Mouse (Mus musculus) cerebellum, adult 2 months (tissue): ENCODE data around the gene Adh1. TPM values are rescaled to one million over a fixed set of nuclear protein-coding genes. Genes with fewer than 3 reads are reported as not detected.

ENCODE experiments used
- DNase-seq, 2 experiments: peaks; one replicate each; pipeline ENCODE4 v3.0.0; 2021
- H3K27ac ChIP-seq: fragments of 200-500 bp; 2 replicates; pipeline ENCODE4 v1.5.1; 2012; ENCODE audit warnings: low read length, control low read depth, inconsistent platforms; ENCODE audit not compliant: insufficient read depth
- H3K27me3 ChIP-seq: fragments of 200-500 bp; 2 replicates; pipeline ENCODE4 v1.6.1; 2012; ENCODE audit warnings: inconsistent platforms, mild to moderate bottlenecking, low read length, moderate library complexity; ENCODE audit not compliant: control insufficient read depth, insufficient read depth
- H3K4me1 ChIP-seq: fragments of 200-500 bp; 2 replicates; pipeline ENCODE4 v1.6.1; 2011; ENCODE audit warnings: low read length; ENCODE audit not compliant: control insufficient read depth, insufficient read depth
- H3K4me3 ChIP-seq: fragments of 200-500 bp; replicated peaks from 2 replicates; pipeline ENCODE3; 2011; ENCODE audit warnings: mild to moderate bottlenecking, low read depth, low read length, control low read depth; ENCODE audit not compliant: insufficient read depth
- CTCF ChIP-seq: fragments of 200-500 bp; IDR thresholded peaks from 2 replicates; pipeline ENCODE4 v1.5.1; 2011; ENCODE audit warnings: low read depth, mild to moderate bottlenecking, control low read depth, low read length, moderate library complexity, borderline replicate concordance; ENCODE audit not compliant: insufficient read depth
- POLR2A ChIP-seq: fragments of 200-500 bp; IDR thresholded peaks from 2 replicates; pipeline ENCODE4 v1.6.1; 2011; ENCODE audit warnings: low read length, control low read depth, borderline replicate concordance; ENCODE audit not compliant: insufficient read depth
- WGBS: fragments of 180-500 bp; shearing (Covaris S2); methylation state at CpG from one replicate; pipeline ENCODE4 v1.1.7; 2018; 5-methylcytosine and 5-hydroxymethylcytosine counted together
- polyA plus RNA-seq: library from polyadenylated mRNA; depleted of rRNA; stranded (reverse); fragments of >200 nt; gene quantifications from 2 replicates; pipeline ENCODE4 v1.2.3, GENCODE M21; 2012

The Adh1 gene
- polyA plus RNA-seq, 1 experiment = 1.6 TPM

DNA sequence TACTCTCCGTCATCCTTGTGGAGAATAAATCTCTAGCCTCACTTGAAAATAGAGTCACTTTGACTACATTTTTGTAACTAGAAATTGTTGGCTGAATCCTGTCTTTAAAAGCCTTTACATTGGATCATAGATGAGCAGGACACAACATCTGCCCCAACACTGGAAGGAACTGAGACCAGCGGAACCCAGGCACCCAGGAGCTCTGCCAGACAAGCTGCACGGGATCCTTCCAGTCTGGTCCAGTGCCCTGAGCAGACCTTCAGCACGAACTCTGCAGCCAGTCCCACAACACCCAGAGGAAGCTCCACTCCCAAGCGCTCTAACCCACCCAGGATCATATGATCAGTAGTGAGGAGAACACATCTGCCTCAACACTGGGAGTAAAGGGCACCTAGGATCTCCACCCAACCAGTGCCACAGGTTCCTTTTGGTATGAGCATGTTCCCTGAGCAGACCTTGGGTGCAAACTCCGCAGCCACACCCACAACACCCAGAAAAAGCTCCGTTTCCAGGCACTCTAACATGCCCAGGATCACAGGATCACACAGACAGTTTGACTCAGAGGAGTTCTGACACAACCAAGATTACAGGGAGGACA lies 32.6 kb downstream of the Adh1 start:
- TF ChIP-seq CTCF (no peak), POLR2A (no peak)
- DNase-seq = no peak
- H3K27me3 ChIP-seq = no peaks in the 10 kb centered on the region
- H3K4me3 ChIP-seq = no peak overlapping the region
- H3K4me1 ChIP-seq = no peaks in the 10 kb centered on the region
- 85% methylated on average over 7 of the region's 7 CpGs for WGBS
- no peak overlapping the region for H3K27ac ChIP-seq

GRCm38 (mm10) chr3:138300130-138300529 lies 39.3 kb downstream of the Adh1 start:
- Histone ChIP-seq H3K27me3 (no peaks in the 10 kb centered on the region), H3K4me3 (no peak overlapping the region)
- 93% methylated on average over 9 of the region's 9 CpGs for WGBS

DNA sequence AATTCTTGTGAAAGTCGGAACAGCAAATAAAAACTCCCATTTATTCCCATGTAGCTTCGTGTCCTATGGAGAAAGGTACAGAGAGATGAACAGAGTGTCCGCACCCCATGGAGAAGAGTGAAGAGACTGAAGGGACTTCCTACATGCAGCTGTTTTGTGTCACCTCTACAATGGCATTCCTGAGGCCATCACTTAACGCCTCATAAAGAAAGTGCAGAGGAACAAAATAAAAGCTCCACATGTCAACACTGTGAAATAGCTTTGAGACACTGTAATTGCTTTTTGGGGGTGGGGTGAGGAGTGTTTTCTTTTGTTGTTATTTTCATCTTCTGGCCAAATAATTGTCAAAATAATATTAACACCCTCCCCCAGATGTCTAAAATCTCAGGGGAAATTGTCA lies 41.9 kb downstream of the Adh1 start:
- Histone ChIP-seq H3K4me1 (no peaks in the 10 kb centered on the region; the same call in 1 of the 2 replicates), H3K27ac (no peak overlapping the region), H3K27me3 (no peaks in the 10 kb centered on the region), H3K4me3 (no peak overlapping the region)
- TF ChIP-seq POLR2A (no peak), CTCF (no peak)
- 30% methylated on average over 4 of the region's 4 CpGs for WGBS
- no peak for DNase-seq

More at GRCm38 (mm10) chr3:138300130-138300529, 39.3 kb downstream of the Adh1 start:
- Histone ChIP-seq H3K4me1 (no peaks in the 10 kb centered on the region), H3K27ac (no peak overlapping the region)
- TF ChIP-seq POLR2A (no peak), CTCF (no peak)
- no peak for DNase-seq

DNA sequence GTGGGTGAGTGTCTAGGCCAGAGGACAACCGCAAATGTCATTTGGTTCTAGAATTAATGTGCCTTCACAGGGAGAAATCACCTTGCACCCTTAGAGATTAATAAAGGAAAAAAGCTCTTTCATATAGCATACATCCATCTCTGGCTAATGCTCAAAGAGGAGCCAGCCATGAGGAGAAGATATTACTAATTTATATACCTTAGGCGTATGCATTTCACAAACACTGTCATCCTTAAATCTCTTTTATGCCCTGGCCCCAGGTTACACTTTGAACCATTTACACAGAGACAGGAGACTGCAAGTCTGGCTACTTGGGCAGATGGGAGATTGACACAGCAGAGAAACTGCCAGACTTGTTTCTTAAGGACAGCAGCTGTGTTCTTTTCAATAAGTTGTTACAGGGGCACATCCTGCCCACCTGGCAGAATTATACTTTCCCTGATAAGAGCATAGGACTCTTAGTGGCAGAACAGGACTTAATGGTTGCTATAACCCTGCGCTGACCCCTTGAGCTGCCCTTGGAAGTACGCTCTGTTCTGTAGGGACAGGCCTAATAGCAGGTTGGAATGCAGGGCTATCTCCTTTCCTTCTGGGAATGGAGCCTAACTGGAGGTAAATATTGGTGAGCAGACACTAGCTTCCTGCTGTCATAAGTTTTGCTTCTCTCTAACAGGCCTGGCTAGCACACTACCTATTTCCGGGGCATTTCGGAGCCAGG lies 43.1 kb downstream of the Adh1 start:
- H3K27me3 ChIP-seq = no peaks in the 10 kb centered on the region
- H3K27ac ChIP-seq = no peak overlapping the region
- DNase-seq = no peak
- TF ChIP-seq CTCF (no peak), POLR2A (no peak)
- no peak overlapping the region for H3K4me3 ChIP-seq
- H3K4me1 ChIP-seq = no peaks in the 10 kb centered on the region; the same call in 1 of the 2 replicates
- 94% methylated on average over 6 of the region's 6 CpGs for WGBS

DNA sequence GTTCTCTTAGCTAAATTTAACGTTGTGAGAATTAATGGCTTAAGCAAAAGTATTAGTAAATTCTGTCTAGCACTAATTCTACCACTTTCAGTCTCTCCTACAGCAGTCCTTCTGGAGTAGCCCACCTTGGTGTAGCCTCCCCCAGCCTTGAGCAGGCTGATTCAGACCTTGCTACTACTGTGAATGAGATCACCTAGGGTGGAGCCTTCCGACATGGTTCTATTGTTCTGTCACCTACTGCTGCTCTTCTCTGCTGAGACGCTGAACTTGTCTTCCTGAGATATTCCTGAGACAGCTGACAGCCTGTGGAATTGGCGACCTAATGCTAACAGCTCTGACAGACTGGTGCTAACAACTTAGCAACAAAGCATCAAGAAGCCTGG lies 43.7 kb downstream of the Adh1 start:
- H3K4me1 ChIP-seq = no peaks in the 10 kb centered on the region; the same call in 1 of the 2 replicates
- 55% methylated on average over 4 of the region's 4 CpGs for WGBS
- no peaks in the 10 kb centered on the region for H3K27me3 ChIP-seq
- TF ChIP-seq CTCF (no peak), POLR2A (no peak)
- no peak overlapping the region for H3K4me3 ChIP-seq
- DNase-seq = no peak
- no peak overlapping the region for H3K27ac ChIP-seq

DNA sequence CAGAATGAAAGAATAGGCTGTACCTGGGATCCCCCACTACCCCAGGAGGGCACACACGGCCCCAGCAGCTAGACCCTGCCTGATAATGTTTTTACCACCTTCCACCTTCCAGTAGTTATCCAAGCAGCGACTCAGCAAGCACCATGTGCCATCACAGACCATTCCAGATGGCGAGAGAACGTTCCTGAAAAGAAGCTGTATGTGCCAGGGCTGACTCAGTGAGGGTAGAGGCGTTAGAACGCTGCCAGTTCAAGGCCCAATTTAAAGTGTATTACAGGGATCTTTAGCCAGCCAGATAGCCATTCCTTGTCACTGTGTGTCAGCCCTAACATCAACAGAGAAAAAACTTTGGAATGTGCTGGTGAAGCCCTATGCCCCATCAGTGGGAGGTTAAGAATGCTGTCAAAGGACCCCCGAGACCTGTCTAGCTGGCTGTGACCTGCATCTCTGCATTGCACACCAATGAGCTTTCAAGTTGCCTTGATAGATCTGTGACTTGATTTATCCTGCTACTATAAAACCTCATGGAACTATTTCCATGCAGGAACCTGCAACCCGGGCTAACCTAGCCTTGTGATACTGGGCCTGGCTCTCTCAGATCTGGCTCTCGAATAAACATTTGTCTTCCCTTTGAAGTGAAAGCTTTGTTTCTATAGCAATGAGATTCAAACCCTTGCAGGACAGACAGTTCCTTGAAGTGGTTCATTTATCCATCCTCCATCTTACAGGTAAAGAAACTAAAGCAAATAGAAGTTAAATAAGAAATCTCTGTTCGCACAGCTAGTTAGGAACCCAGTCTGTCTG lies 44.9 kb downstream of the Adh1 start:
- Histone ChIP-seq H3K4me3 (no peak overlapping the region), H3K27me3 (no peaks in the 10 kb centered on the region), H3K4me1 (no peaks in the 10 kb centered on the region; the same call in 1 of the 2 replicates), H3K27ac (no peak overlapping the region)
- WGBS = 46% methylated on average over 10 of the region's 10 CpGs
- DNase-seq = no peak
- TF ChIP-seq POLR2A (no peak), CTCF (no peak)

GRCm38 (mm10) chr3:138306290-138306683 lies 45.5 kb downstream of the Adh1 start:
- TF ChIP-seq POLR2A (no peak), CTCF (no peak)

More at GRCm38 (mm10) chr3:138306290-138306683, 45.5 kb downstream of the Adh1 start:
- Histone ChIP-seq H3K27ac (no peak overlapping the region), H3K4me3 (no peak overlapping the region), H3K27me3 (no peaks in the 10 kb centered on the region), H3K4me1 (no peaks in the 10 kb centered on the region; the same call in 1 of the 2 replicates)
- DNase-seq = no peak
- WGBS = 22% methylated on average over 8 of the region's 8 CpGs
